Mouse (Mus musculus): ENCODE measurements around the gene Gm11168. TPM values are rescaled to one million over a fixed set of nuclear protein-coding genes. Genes with fewer than 3 reads are reported as not detected.

The Gm11168 gene
- not detected for polyA plus RNA-seq (2015; fragmentation: Illumina TruSeq; extraction: RNeasy Lipid Tissue Mini Kit (QIAGEN cat#74804); ENCODE audit: insufficient read depth, low replicate concordance)

DNA sequence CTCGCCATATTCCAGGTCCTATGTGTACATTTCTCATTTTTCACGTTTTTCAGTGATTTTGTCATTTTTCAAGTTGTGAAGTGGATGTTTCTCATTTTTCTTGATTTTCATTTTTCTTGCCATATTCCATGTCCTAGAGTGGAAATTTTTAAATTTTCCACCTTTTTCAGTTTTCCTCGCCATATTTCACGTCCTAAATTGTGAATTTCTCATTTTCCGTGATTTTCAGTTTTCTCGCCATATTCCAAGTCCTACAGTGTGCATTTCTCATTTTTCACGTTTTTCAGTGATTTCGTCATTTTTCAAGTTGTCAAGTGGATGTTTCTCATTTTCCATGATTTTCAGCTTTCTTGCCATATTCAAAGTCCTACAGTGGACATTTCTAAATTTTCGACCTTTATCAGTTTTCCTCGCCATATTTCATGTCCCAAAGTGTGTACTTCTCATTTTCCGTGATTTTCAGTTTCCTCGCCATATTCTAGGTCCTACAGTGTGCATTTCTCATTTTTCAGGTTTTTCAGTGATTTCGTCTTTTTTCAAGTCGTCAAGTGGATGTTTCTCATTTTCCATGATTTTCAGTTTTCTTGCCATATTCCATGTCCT lies at the start of gene Gm11168:
Gm11168 (plus strand) TSS at position 553 of the 603 bp plus-strand sequence.

GRCm38 (mm10) chr9:3000445-3000972 lies 2.6 kb upstream of the Gm11168 start, which contains the start of gene Gm10722:
Gm10722 (plus strand) TSS chr9:3000922.

GRCm38 (mm10) chr9:3012733-3013279 lies 9.7 kb downstream of the Gm11168 start, which contains the start of gene Gm10721:
Gm10721 (plus strand) TSS chr9:3013140.

GRCm38 (mm10) chr9:3015354-3015753 lies 12.2 kb downstream of the Gm11168 start, which contains the start of gene Gm10720:
Gm10720 (plus strand) TSS chr9:3015654.

GRCm38 (mm10) chr9:3017108-3017507 lies 14.0 kb downstream of the Gm11168 start, which contains the start of gene Gm10719:
Gm10719 (plus strand) TSS chr9:3017408.

DNA sequence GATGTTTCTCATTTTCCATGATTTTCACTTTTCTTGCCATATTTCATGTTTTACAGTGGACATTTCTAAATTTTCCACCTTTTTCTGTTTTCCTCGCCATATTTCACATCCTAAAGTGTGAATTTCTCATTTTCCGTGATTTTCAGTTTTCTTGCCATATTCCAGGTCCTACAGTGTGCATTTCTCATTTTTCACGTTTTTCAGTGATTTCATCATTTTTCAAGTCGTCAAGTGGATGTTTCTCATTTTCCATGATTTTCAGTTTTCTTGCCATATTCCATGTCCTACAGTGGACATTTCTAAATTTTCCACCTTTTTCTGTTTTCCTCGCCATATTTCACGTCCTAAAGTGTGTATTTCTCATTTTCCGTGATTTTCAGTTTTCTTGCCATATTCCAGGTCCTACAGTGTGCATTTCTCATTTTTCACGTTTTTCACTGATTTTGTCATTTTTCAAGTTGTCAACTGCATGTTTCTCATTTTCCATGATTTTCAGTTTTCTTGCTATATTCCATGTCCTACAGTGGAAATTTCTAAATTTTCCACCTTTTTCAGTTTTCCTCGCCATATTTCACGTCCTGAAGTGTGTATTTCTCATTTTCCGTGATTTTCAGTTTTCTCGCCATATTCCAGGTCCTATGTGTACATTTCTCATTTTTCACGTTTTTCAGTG lies 20.3 kb downstream of the Gm11168 start, which contains the start of gene Gm10718:
Gm10718 (plus strand) TSS at position 236 of the 673 bp plus-strand sequence.

DNA sequence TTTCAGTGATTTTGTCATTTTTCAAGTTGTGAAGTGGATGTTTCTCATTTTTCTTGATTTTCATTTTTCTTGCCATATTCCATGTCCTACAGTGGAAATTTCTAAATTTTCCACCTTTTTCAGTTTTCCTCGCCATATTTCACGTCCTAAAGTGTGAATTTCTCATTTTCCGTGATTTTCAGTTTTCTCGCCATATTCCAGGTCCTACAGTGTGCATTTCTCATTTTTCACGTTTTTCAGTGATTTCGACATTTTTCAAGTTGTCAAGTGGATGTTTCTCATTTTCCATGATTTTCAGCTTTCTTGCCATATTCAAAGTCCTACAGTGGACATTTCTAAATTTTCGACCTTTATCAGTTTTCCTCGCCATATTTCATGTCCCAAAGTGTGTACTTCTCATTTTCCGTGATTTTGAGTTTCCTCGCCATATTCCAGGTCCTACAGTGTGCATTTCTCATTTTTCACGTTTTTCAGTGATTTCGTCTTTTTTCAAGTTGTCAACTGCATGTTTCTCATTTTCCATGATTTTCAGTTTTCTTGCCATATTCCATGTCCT lies 21.8 kb downstream of the Gm11168 start, which contains the start of gene Gm10717:
Gm10717 (plus strand) TSS at position 506 of the 556 bp plus-strand sequence.

DNA sequence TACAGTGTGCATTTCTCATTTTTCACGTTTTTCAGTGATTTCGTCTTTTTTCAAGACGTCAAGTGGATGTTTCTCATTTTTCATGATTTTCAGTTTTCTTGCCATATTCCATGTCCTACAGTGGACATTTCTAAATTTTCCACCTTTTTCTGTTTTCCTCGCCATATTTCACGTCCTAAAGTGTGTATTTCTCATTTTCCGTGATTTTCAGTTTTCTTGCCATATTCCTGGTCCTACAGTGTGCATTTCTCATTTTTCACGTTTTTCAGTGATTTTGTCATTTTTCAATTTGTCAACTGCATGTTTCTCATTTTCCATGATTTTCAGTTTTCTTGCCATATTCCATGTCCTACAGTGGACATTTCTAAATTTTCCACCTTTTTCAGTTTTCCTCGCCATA lies 31.2 kb downstream of the Gm11168 start, which contains the start of gene Gm17535:
Gm17535 (plus strand) TSS at position 301 of the 400 bp plus-strand sequence.

DNA sequence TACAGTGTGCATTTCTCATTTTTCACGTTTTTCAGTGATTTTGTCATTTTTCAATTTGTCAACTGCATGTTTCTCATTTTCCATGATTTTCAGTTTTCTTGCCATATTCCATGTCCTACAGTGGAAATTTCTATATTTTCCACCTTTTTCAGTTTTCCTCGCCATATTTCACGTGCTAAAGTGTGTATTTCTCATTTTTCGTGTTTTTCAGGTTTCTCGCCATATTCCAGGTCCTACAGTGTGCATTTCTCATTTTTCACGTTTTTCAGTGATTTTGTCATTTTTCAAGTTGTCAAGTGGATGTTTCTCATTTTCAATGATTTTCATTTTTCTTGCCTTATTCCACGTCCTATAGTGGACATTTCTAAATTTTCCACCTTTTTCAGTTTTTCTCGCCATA lies 33.4 kb downstream of the Gm11168 start, which contains the start of gene Gm10715:
Gm10715 (plus strand) TSS at position 301 of the 400 bp plus-strand sequence.

Other genes with a start within 250 kb of the Gm11168 start
- not detected for gene Gm10722, start 2.4 kb upstream of the Gm11168 start, polyA plus RNA-seq (2015; fragmentation: Illumina TruSeq; extraction: RNeasy Lipid Tissue Mini Kit (QIAGEN cat#74804); ENCODE audit: insufficient read depth, low replicate concordance)
- not detected for gene Gm10721, start 9.8 kb downstream of the Gm11168 start, polyA plus RNA-seq (2015; fragmentation: Illumina TruSeq; extraction: RNeasy Lipid Tissue Mini Kit (QIAGEN cat#74804); ENCODE audit: insufficient read depth, low replicate concordance)
- not detected for gene Gm10720, start 12.3 kb downstream of the Gm11168 start, polyA plus RNA-seq (2015; fragmentation: Illumina TruSeq; extraction: RNeasy Lipid Tissue Mini Kit (QIAGEN cat#74804); ENCODE audit: insufficient read depth, low replicate concordance)
- gene Gm10719, start 14.1 kb downstream of the Gm11168 start, polyA plus RNA-seq (2015; fragmentation: Illumina TruSeq; extraction: RNeasy Lipid Tissue Mini Kit (QIAGEN cat#74804); ENCODE audit: insufficient read depth, low replicate concordance), result not detected
- not detected for gene Gm10718, start 20.2 kb downstream of the Gm11168 start, polyA plus RNA-seq (2015; fragmentation: Illumina TruSeq; extraction: RNeasy Lipid Tissue Mini Kit (QIAGEN cat#74804); ENCODE audit: insufficient read depth, low replicate concordance)
- not detected for gene Gm10717, start 22.1 kb downstream of the Gm11168 start, polyA plus RNA-seq (2015; fragmentation: Illumina TruSeq; extraction: RNeasy Lipid Tissue Mini Kit (QIAGEN cat#74804); ENCODE audit: insufficient read depth, low replicate concordance)
- not detected for gene Gm17535, start 31.3 kb downstream of the Gm11168 start, polyA plus RNA-seq (2015; fragmentation: Illumina TruSeq; extraction: RNeasy Lipid Tissue Mini Kit (QIAGEN cat#74804); ENCODE audit: insufficient read depth, low replicate concordance)
- not detected for gene Gm10715, start 33.5 kb downstream of the Gm11168 start, polyA plus RNA-seq (2015; fragmentation: Illumina TruSeq; extraction: RNeasy Lipid Tissue Mini Kit (QIAGEN cat#74804); ENCODE audit: insufficient read depth, low replicate concordance)

All from spleen, adult 10 weeks (tissue).